Mouse (Mus musculus): ENCODE measurements at regions not wholly inside any gene's neighbourhood (a gene's known extent, or its start where the extent isn't known, plus 50 kb on each side); places are given as distances from the start of the nearest gene placed in this dataset.

DNA sequence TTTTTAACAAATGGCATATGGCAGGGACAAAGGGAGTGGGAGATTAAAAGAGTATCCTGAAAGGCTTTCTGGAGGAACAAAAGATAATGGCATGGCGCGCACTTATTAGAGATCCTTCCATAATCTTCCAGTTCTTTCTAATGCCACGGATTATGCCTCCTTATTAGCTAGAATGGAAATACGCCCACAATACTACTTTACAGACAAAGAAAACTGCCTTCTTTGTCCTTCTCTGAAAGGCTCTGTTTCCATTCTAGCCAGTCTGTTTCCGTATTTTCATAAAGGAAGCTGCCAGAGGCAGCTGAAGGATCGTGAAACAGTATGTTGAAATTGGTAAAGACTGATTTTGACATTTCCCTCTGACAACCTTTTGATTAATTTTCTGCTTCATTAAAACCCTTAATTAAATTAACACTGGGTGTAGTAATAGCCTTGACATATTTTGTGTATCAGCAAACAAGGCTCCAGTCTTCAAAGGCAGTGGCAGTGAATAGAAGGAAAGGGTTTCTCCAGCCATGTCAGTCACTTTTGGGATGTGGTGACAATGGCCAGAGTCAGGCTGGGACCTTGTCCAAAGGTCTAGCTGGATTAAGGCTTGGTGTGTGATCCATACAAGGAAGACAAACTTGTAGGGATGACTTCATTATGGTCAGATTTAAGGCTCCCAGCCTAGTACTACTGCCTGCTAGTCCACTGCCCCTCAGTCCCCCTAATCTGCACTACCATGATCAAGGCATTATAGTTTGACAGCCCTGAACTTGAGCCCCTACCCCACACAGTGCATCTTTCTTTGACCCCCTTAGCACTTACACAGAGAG, 344.4 kb upstream of the Lcorl start:
- no peak for TF ChIP-seq POLR2A (IDR thresholded peaks at IDR 0.05; ENCODE audit: insufficient read length, low read depth)
- no peak for TF ChIP-seq MAX (IDR thresholded peaks at IDR 0.05; ENCODE audit: low read depth)
- TF ChIP-seq MYOD1 (IDR thresholded peaks at IDR 0.05; ENCODE audit: control insufficient read depth in 1 of 3, insufficient read length in 2 of 3, low read depth in 2 of 3) = no peak
- TF ChIP-seq CEBPB (IDR thresholded peaks at IDR 0.05; ENCODE audit: insufficient read depth, poor library complexity, severe bottlenecking) = no peak
- no peak for TF ChIP-seq TCF12 (IDR thresholded peaks at IDR 0.05; ENCODE audit: insufficient read depth, poor library complexity, severe bottlenecking)
- TF ChIP-seq E2F4 (IDR thresholded peaks at IDR 0.05; ENCODE audit: insufficient read depth) = no peak
- TF ChIP-seq MYOG (IDR thresholded peaks at IDR 0.05; ENCODE audit: control insufficient read depth in 1 of 3, insufficient read depth in 1 of 3, insufficient read length in 2 of 3, low read depth in 2 of 3) = no peak
- no peak for TF ChIP-seq USF1 (IDR thresholded peaks at IDR 0.05; ENCODE audit: low read depth)
- TF ChIP-seq POLR2AphosphoS2 (IDR thresholded peaks at IDR 0.05; ENCODE audit: insufficient read length, low read depth) = no peak

Measured in myocyte (in vitro differentiated cells).